Mouse (Mus musculus): ENCODE measurements around the gene C130026I21Rik. TPM values are rescaled to one million over a fixed set of nuclear protein-coding genes. Genes with fewer than 3 reads are reported as not detected.

C130026I21Rik gene
- polyA plus RNA-seq, 2 experiments, result 0.22 TPM

GRCm38 (mm10) chr1:84951566-84951965, 318.8 kb downstream of the C130026I21Rik start:
- no peak overlapping the region for H3K4me3 ChIP-seq (ENCODE audit: insufficient read depth in 1 of 2, low read depth in 2 of 2, low read length in 2 of 2)
- TF ChIP-seq EP300 (IDR thresholded peaks at IDR 0.05; ENCODE audit: low read depth) (no peak), CTCF (IDR thresholded peaks at IDR 0.05; ENCODE audit: low read depth) (no peak)
- 61% methylated on average over 3 of the region's 3 CpGs for WGBS (ENCODE audit: insufficient replicate concordance)
- no peak overlapping the region for H3K9ac ChIP-seq (replicated peaks)
- H3K9me3 ChIP-seq (ENCODE audit: control insufficient read depth, low read length), result no peaks in the 10 kb centered on the region
- no peak overlapping the region for H3K27ac ChIP-seq
- H3K27me3 ChIP-seq (ENCODE audit: control insufficient read depth, insufficient read depth, low read length), result no peaks in the 10 kb centered on the region
- H3K36me3 ChIP-seq (replicated peaks; ENCODE audit: control insufficient read depth, insufficient read depth, low read depth), result no peaks in the 10 kb centered on the region
- no peak overlapping the region for H3K4me2 ChIP-seq (ENCODE audit: low read depth)
- ATAC-seq (ENCODE audit: insufficient read depth), result no peak
- DNase-seq (ENCODE audit: low read depth in 3 of 3, low spot score in 3 of 3), result no peak
- H3K4me1 ChIP-seq (replicated peaks; ENCODE audit: control insufficient read depth in 2 of 2, insufficient read depth in 2 of 2, low read length in 1 of 2), result no peaks in the 10 kb centered on the region

DNA sequence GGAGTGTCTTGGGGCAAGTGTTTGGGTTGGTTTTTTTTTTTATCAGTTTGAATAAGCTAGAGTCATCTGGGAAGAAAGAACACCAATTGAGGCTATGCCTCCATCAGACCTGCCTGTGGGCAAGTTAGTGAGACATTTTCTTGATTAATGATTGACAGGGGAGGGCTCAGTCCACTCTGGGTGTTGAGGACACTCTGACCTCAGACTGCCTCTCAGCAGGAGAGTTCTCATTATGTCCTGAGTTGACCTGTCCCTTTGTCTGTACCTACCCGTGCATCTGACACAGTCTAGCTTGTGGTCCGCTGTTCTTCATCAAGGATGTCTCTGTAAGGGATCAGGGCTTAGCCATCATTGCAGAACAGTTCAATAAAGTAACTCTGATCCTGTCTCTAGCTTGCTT, 323.0 kb downstream of the C130026I21Rik start:
- no peaks in the 10 kb centered on the region for H3K4me1 ChIP-seq (replicated peaks; ENCODE audit: control insufficient read depth in 2 of 2, insufficient read depth in 2 of 2, low read length in 1 of 2)
- 53% methylated on average over 2 of the region's 2 CpGs for WGBS (ENCODE audit: insufficient replicate concordance)
- H3K36me3 ChIP-seq (replicated peaks; ENCODE audit: control insufficient read depth, insufficient read depth, low read depth), result no peaks in the 10 kb centered on the region
- no peak overlapping the region for H3K4me2 ChIP-seq (ENCODE audit: low read depth)
- H3K9ac ChIP-seq (replicated peaks), result no peak overlapping the region
- H3K27ac ChIP-seq, result no peak overlapping the region
- ATAC-seq (ENCODE audit: insufficient read depth) (no peak), DNase-seq (ENCODE audit: low read depth in 3 of 3, low spot score in 3 of 3) (no peak)
- H3K4me3 ChIP-seq (ENCODE audit: insufficient read depth in 1 of 2, low read depth in 2 of 2, low read length in 2 of 2), result no peak overlapping the region
- no peaks in the 10 kb centered on the region for H3K27me3 ChIP-seq (ENCODE audit: control insufficient read depth, insufficient read depth, low read length)
- H3K9me3 ChIP-seq (ENCODE audit: control insufficient read depth, low read length), result no peaks in the 10 kb centered on the region
- TF ChIP-seq CTCF (IDR thresholded peaks at IDR 0.05; ENCODE audit: low read depth) (no peak), EP300 (IDR thresholded peaks at IDR 0.05; ENCODE audit: low read depth) (no peak)

- DNase-seq (ENCODE audit: low read depth in 3 of 3, low spot score in 3 of 3) (no peak), ATAC-seq (ENCODE audit: insufficient read depth) (no peak)
- Histone ChIP-seq H3K4me3 (ENCODE audit: insufficient read depth in 1 of 2, low read depth in 2 of 2, low read length in 2 of 2) (no peak overlapping the region), H3K27ac (no peak overlapping the region), H3K9ac (replicated peaks) (no peak overlapping the region), H3K36me3 (replicated peaks; ENCODE audit: control insufficient read depth, insufficient read depth, low read depth) (no peaks in the 10 kb centered on the region), H3K9me3 (ENCODE audit: control insufficient read depth, low read length) (no peaks in the 10 kb centered on the region), H3K4me2 (ENCODE audit: low read depth) (no peak overlapping the region), H3K27me3 (ENCODE audit: control insufficient read depth, insufficient read depth, low read length) (no peaks in the 10 kb centered on the region), H3K4me1 (replicated peaks; ENCODE audit: control insufficient read depth in 2 of 2, insufficient read depth in 2 of 2, low read length in 1 of 2) (no peaks in the 10 kb centered on the region)
- WGBS (ENCODE audit: insufficient replicate concordance), result 73% methylated on average over 3 of the region's 3 CpGs
- TF ChIP-seq EP300 (IDR thresholded peaks at IDR 0.05; ENCODE audit: low read depth) (no peak), CTCF (IDR thresholded peaks at IDR 0.05; ENCODE audit: low read depth) (no peak)
Observed at GRCm38 (mm10) chr1:84945950-84946349, 324.4 kb downstream of the C130026I21Rik start.

DNA sequence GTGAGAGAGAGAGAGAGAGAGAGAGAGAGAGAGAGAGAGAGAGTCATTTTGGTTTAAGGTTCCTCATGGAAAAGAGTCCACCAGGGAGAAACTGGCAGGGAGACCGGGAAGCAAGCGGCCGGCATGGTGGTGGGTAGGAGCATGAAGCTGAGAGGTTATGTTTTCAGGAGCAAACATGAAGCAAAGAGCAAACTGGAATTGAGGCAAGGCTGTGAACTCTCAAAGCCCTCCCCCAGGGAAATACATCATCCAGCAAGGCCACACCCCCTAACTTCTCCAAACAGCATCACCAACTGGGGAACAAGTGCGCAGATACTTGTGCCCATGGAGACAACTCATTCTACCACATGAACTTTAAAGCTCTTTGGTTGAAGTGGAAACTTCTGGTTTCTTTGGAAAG, 326.8 kb downstream of the C130026I21Rik start:
- DNase-seq (ENCODE audit: low read depth in 3 of 3, low spot score in 3 of 3) (no peak), ATAC-seq (ENCODE audit: insufficient read depth) (no peak)
- no peaks in the 10 kb centered on the region for H3K27me3 ChIP-seq (ENCODE audit: control insufficient read depth, insufficient read depth, low read length)
- TF ChIP-seq EP300 (IDR thresholded peaks at IDR 0.05; ENCODE audit: low read depth), result no peak
- TF ChIP-seq CTCF (IDR thresholded peaks at IDR 0.05; ENCODE audit: low read depth), result no peak
- no peak overlapping the region for H3K4me2 ChIP-seq (ENCODE audit: low read depth)
- no peaks in the 10 kb centered on the region for H3K4me1 ChIP-seq (replicated peaks; ENCODE audit: control insufficient read depth in 2 of 2, insufficient read depth in 2 of 2, low read length in 1 of 2)
- no peak overlapping the region for H3K27ac ChIP-seq
- H3K36me3 ChIP-seq (replicated peaks; ENCODE audit: control insufficient read depth, insufficient read depth, low read depth), result no peaks in the 10 kb centered on the region
- 81% methylated on average over 4 of the region's 4 CpGs for WGBS (ENCODE audit: insufficient replicate concordance)
- H3K4me3 ChIP-seq (ENCODE audit: insufficient read depth in 1 of 2, low read depth in 2 of 2, low read length in 2 of 2), result no peak overlapping the region
- H3K9me3 ChIP-seq (ENCODE audit: control insufficient read depth, low read length), result no peaks in the 10 kb centered on the region
- H3K9ac ChIP-seq (replicated peaks), result no peak overlapping the region

Small RNAs within 50 kb of the gene (microRNA-seq; reads per million reads assigned to microRNA genes)
- not detected for gene Gm27907

Other genes with a start within 250 kb of the C130026I21Rik start
- not detected in 2 replicates for gene Gm10553, start 170.4 kb downstream of the C130026I21Rik start, polyA plus RNA-seq (2012; rRNA removed)
- not detected in 2 replicates for gene Gm10553, start 170.4 kb downstream of the C130026I21Rik start, polyA plus RNA-seq (2014; fragmentation: Nextera tagmentation; extraction: Ambion mirVana)
- 0.06 and 0.09 TPM in 2 replicates for gene A530032D15Rik, start 160.7 kb downstream of the C130026I21Rik start, polyA plus RNA-seq (2012; rRNA removed)
- not detected in 2 replicates for gene A530032D15Rik, start 160.7 kb downstream of the C130026I21Rik start, polyA plus RNA-seq (2014; fragmentation: Nextera tagmentation; extraction: Ambion mirVana)